Mouse (Mus musculus) intestine, embryonic 16.5 days (tissue): ENCODE measurements around the gene Prss35. TPM values are rescaled to one million over a fixed set of nuclear protein-coding genes. Genes with fewer than 3 reads are reported as not detected.
A peak's percentile ranks its signal among the peaks of the same experiment; 100 is the strongest.

Experiments used
- ATAC-seq: fragments of 200-750 bp; cut with Nextera tagmentation; 2 replicates; pipeline ENCODE4 v1.8.0; 2017; ENCODE audit warnings: moderate TSS enrichment, moderate library complexity
- H3K27ac ChIP-seq: fragments of 300-500 bp; sonication (generic); 2 replicates; pipeline ENCODE4 v1.5.1; 2014; ENCODE audit warnings: mild to moderate bottlenecking, low read length
- H3K27me3 ChIP-seq: fragments of 300-500 bp; sonication (generic); replicated peaks from 2 replicates; pipeline ENCODE4 v1.6.1; 2014; ENCODE audit warnings: low read length, control low read depth, mixed read lengths; ENCODE audit not compliant: control insufficient read depth, insufficient read depth
- H3K36me3 ChIP-seq: fragments of 300-500 bp; sonication (generic); 2 replicates; pipeline ENCODE4 v1.6.1; 2014; ENCODE audit warnings: low read length, control low read depth; ENCODE audit not compliant: control insufficient read depth, insufficient read depth
- H3K4me1 ChIP-seq: fragments of 300-500 bp; sonication (generic); 2 replicates; pipeline ENCODE4 v1.6.1; 2014; ENCODE audit warnings: low read length, control low read depth, mixed read lengths; ENCODE audit not compliant: control insufficient read depth, insufficient read depth
- H3K4me2 ChIP-seq: fragments of 300-500 bp; sonication (generic); 2 replicates; pipeline ENCODE4 v1.6.1; 2014; ENCODE audit warnings: low read depth, low read length, control low read depth
- H3K4me3 ChIP-seq: fragments of 300-500 bp; sonication (generic); 2 replicates; pipeline ENCODE4 v1.5.1; 2014; ENCODE audit warnings: mild to moderate bottlenecking, low read length
- H3K9ac ChIP-seq: fragments of 300-500 bp; sonication (generic); 2 replicates; pipeline ENCODE4 v1.6.1; 2014; ENCODE audit warnings: low read depth, low read length
- H3K9me3 ChIP-seq: fragments of 300-500 bp; sonication (generic); 2 replicates; pipeline ENCODE4 v1.6.1; 2016; ENCODE audit warnings: low read length, control low read depth; ENCODE audit not compliant: control insufficient read depth
- WGBS: fragments of 180-500 bp; shearing (Covaris S2); extraction: QIAGEN DNeasy Blood & Tissue Kit; methylation state at CpG from one replicate; pipeline ENCODE4 v1.1.7; 2014; 5-methylcytosine and 5-hydroxymethylcytosine counted together
- polyA plus RNA-seq: library from polyadenylated mRNA; unstranded; fragments of >200 nt; fragmentation: Nextera tagmentation; extraction: Ambion mirVana; gene quantifications from 2 replicates; pipeline ENCODE4 v1.2.1, GENCODE M21; 2015

Prss35 gene
- polyA plus RNA-seq, 1 experiment from 2014 or later, result 15.2 TPM

DNA sequence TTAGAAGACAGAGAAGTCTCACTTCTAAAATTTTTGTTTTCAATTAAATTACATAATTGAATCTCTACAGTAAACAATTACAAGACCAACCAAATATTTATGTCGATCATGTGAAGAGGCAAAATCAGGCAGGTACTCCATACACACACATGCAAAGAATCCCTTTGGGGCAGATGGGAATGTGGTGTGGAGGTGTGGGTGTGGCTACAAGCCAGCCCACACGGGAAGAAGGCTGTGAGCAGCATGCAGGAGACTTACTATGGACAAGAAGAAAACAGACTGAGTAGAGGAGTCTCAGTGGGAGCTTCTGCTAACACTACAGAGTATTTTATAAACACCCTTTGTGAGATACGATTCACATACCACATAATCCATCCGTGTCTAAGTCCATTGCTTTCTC, 34.8 kb downstream of the Prss35 start:
- no peak overlapping the region for H3K9ac ChIP-seq
- no peaks in the 10 kb centered on the region for H3K27me3 ChIP-seq
- no peaks in the 10 kb centered on the region; the same call in 1 of the 2 replicates for H3K4me1 ChIP-seq
- no peak for ATAC-seq
- WGBS, result 67% methylated on average over 4 of the region's 4 CpGs
- no peak overlapping the region for H3K4me3 ChIP-seq
- H3K4me2 ChIP-seq, result no peak overlapping the region
- H3K9me3 ChIP-seq, result no peaks in the 10 kb centered on the region
- H3K27ac ChIP-seq, result no peak overlapping the region
- H3K36me3 ChIP-seq, result no peaks in the 10 kb centered on the region

DNA sequence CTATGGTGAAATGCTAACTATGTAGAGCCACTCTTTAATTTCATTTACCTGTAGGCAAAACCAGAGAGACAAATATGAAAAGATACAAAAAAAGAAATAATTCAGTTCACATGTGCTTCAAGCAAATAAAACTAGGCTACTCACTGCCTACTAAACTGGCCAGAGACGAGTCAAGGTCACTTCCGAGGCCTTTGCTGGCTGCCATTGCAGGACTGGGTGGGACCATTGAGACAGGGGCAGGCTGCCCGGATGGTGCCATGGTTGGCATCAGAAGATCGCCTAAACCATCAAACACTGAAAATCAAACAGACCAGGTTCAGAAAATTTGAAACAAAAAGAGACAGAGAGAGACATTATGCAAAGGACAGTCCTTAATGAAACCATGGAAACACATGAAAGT, 38.0 kb downstream of the Prss35 start:
- Histone ChIP-seq H3K9ac (no peak overlapping the region), H3K4me3 (no peak overlapping the region), H3K27me3 (no peaks in the 10 kb centered on the region), H3K36me3 (no peaks in the 10 kb centered on the region), H3K4me2 (no peak overlapping the region), H3K4me1 (no peaks in the 10 kb centered on the region; the same call in 1 of the 2 replicates), H3K9me3 (no peaks in the 10 kb centered on the region), H3K27ac (no peak overlapping the region)
- no peak for ATAC-seq
- 88% methylated on average over 4 of the region's 4 CpGs for WGBS

DNA sequence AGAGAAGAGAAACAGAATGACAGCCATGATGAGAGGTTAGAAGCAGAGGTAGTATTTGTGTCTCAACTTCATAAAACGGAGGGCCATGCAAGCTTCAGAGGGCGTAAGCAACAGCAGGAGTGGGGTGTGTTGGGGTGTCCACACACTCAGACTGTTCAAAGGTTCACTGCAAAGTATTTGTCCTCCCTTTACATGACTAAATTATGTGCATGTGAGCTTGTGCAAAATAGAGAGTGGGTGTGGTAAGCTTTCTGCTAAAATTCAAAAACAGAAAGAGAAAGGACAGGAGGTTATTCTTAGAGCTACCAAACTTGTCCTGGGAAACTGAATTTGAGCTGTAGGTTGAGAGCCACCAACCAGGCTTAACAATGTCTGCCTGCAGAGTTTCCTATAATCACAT, 39.4 kb downstream of the Prss35 start:
- 89% methylated on average over 2 of the region's 2 CpGs for WGBS
- no peak for ATAC-seq
- H3K36me3 ChIP-seq, result no peaks in the 10 kb centered on the region

DNA sequence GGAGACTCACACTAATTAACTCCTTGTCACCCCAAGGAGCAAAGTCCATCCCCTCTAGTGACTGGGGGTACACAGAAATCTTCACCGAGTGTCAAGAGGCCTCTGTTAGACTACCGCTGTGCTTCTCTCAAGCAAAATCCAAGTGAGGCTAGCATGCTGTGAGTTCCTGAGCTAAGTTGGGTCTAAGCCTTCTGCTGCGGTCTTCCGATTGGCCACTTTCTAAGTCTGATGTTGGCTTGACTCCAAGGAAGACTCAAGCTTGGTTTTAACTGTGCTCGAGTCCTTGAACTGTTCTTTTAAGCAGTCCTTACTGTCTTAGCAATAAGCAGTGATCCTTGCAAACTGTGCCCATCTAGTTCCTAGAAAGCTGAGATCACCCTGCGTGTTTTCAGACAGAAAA, 45.7 kb downstream of the Prss35 start:
- ATAC-seq, result no peak
- WGBS, result 68% methylated on average over 6 of the region's 6 CpGs
- H3K9ac ChIP-seq, result no peak overlapping the region

More for the DNA sequence above, 39.4 kb downstream of the Prss35 start:
- H3K4me1 ChIP-seq, result no peaks in the 10 kb centered on the region
- H3K9me3 ChIP-seq, result no peaks in the 10 kb centered on the region
- H3K4me2 ChIP-seq, result no peak overlapping the region
- no peak overlapping the region for H3K9ac ChIP-seq
- H3K4me3 ChIP-seq, result no peak overlapping the region
- no peak overlapping the region for H3K27ac ChIP-seq
- H3K27me3 ChIP-seq, result no peaks in the 10 kb centered on the region

DNA sequence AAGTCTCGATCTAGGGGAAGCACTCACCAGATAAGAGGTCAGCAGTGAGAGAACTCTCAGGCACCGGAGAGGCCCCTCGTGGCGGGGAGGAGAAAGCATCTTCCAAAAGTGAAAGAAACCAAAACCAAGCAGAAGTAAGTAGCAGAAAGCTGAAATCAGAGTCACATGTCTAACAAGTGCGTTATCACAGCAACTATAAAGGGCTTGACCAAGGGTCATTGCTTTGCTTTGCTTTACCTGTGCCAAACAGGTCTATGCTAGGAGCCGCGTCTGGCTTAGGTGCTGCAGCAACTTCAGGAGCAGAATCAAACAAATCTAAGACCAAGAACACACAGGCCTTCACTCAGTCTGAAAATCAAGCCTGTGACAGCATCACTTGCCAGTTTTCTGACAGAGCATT, 48.5 kb downstream of the Prss35 start:
- peak; percentile 90 for ATAC-seq
- 63% methylated on average over 7 of the region's 7 CpGs for WGBS

More for the DNA sequence above, 45.7 kb downstream of the Prss35 start:
- Histone ChIP-seq H3K27me3 (no peaks in the 10 kb centered on the region), H3K27ac (no peak overlapping the region), H3K9me3 (no peaks in the 10 kb centered on the region), H3K36me3 (no peaks in the 10 kb centered on the region), H3K4me3 (no peak overlapping the region), H3K4me2 (no peak overlapping the region), H3K4me1 (no peaks in the 10 kb centered on the region)

DNA sequence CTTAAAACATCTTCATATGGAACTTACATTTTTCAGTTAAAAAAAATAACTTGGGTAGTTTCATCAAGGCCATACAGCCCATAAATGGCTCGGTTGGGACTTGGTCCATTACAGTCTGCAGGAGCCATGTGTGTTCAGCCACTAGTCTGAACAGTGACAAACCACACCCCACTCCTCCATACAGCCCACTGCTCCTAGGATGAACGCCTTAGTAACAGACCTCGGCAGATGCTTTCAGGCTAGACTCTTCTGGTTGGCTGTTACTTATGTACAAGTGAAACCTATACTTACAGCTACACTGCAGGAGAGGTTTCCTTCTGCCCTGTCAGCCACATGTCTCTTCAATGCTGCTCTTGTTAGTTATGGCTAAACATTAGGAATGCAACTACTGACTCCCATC, 51.8 kb downstream of the Prss35 start:
- H3K27me3 ChIP-seq, result no peaks in the 10 kb centered on the region
- no peak overlapping the region for H3K4me2 ChIP-seq
- no peak overlapping the region for H3K9ac ChIP-seq
- no peak for ATAC-seq
- no peaks in the 10 kb centered on the region for H3K4me1 ChIP-seq
- WGBS, result 56% methylated on average over 3 of the region's 3 CpGs
- H3K4me3 ChIP-seq, result no peak overlapping the region
- no peaks in the 10 kb centered on the region for H3K36me3 ChIP-seq
- no peaks in the 10 kb centered on the region for H3K9me3 ChIP-seq
- H3K27ac ChIP-seq, result no peak overlapping the region

More for the DNA sequence above, 48.5 kb downstream of the Prss35 start:
- Histone ChIP-seq H3K27ac (peak overlapping the region; percentile 5; the same call in 1 of the 2 replicates), H3K4me2 (no peak overlapping the region), H3K9me3 (no peaks in the 10 kb centered on the region), H3K36me3 (no peaks in the 10 kb centered on the region), H3K27me3 (no peaks in the 10 kb centered on the region), H3K9ac (no peak overlapping the region), H3K4me3 (no peak overlapping the region), H3K4me1 (no peaks in the 10 kb centered on the region)

DNA sequence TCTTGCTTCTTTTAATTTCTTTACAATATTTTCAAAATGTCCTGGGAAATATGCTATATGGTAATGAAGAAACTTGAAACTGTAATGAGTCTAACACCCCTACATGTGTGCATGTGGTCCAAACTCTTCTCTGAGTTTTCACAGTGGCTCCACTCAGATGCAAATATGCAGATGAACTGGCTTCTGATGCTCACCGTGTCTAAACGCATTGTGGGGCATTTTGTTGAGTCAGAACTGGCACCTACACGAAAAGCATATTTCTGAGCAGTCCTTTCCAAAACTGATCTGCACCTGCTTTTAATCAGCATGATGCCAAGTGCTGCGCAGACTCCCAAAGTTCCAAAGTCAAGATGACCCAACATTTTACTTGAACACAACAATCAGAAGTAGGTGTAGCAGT, 54.1 kb downstream of the Prss35 start:
- 82% methylated on average over 4 of the region's 4 CpGs for WGBS
- Histone ChIP-seq H3K9ac (no peak overlapping the region), H3K4me3 (no peak overlapping the region), H3K27ac (no peak overlapping the region), H3K9me3 (no peaks in the 10 kb centered on the region), H3K27me3 (no peaks in the 10 kb centered on the region), H3K4me1 (no peaks in the 10 kb centered on the region), H3K36me3 (no peaks in the 10 kb centered on the region), H3K4me2 (no peak overlapping the region)
- no peak for ATAC-seq

DNA sequence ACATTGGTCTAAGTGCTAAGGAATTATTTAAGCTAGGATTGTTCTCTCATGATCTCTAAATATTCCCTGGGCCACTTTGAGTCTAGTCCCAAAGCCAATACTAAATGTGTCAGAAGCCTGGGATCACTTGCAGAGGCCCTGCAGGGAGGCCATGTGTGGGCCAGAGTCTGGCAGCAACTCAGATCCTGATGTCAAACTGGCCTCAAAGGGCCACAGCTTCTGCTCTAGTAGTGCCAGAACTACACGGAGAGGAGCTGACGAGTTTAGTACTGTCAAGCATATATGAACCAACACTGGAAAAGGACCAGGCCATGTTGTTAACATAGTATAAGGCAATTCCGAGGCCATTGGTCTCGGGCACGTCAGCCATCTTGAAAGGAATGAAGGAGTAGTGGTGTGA, 54.7 kb downstream of the Prss35 start:
- H3K9ac ChIP-seq, result no peak overlapping the region
- H3K27ac ChIP-seq, result no peak overlapping the region
- no peaks in the 10 kb centered on the region for H3K27me3 ChIP-seq
- no peaks in the 10 kb centered on the region for H3K4me1 ChIP-seq
- ATAC-seq, result no peak
- no peaks in the 10 kb centered on the region for H3K9me3 ChIP-seq
- H3K4me2 ChIP-seq, result no peak overlapping the region
- WGBS, result 91% methylated on average over 5 of the region's 5 CpGs
- no peak overlapping the region for H3K4me3 ChIP-seq
- no peaks in the 10 kb centered on the region for H3K36me3 ChIP-seq

DNA sequence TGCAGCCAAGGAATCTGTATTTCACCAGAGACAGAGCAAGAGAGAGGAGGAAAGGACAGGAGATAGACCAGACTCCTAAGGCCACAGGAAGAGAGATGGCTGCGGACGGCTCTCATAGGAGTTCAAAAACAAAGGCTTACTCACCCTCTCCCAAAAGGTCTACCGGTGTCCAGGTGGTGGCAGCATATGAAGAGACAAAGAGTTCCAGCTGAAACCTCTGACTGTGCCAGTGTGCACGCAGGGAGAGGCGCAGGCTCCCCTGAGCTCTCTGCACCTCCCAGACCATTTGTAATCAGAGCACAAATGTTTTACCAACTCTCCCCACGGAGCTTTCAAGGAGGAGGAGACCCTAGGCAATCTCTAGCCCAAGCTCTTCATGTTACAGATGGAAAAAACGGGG, 55.2 kb downstream of the Prss35 start:
- H3K4me1 ChIP-seq, result no peaks in the 10 kb centered on the region
- no peak for ATAC-seq
- WGBS, result 50% methylated on average over 7 of the region's 7 CpGs
- H3K4me2 ChIP-seq, result no peak overlapping the region
- H3K27ac ChIP-seq, result no peak overlapping the region
- H3K36me3 ChIP-seq, result no peaks in the 10 kb centered on the region
- H3K9me3 ChIP-seq, result no peaks in the 10 kb centered on the region
- no peak overlapping the region for H3K9ac ChIP-seq
- no peak overlapping the region for H3K4me3 ChIP-seq
- no peaks in the 10 kb centered on the region for H3K27me3 ChIP-seq

DNA sequence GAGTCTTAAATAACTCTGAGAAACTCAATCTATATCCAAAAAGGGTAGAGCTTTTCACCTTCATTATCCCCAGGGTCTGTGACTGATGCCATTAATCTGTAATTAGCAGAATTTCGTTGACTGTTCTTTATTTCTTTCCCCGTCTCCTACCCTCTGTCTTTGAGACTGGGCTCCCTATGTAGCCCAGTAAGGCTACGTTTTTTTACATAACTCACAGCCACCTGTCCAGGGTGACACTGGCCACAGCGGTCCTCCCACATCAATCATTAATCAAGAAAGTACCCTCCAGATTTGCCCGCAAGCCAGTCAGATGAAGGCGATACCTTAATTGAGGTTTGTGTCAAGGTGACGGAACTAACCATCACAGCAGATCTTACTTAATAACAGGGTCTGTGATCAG, 55.6 kb downstream of the Prss35 start:
- 73% methylated on average over 7 of the region's 7 CpGs for WGBS
- Histone ChIP-seq H3K4me1 (no peaks in the 10 kb centered on the region), H3K4me3 (no peak overlapping the region), H3K9me3 (no peaks in the 10 kb centered on the region), H3K27ac (no peak overlapping the region), H3K36me3 (no peaks in the 10 kb centered on the region), H3K27me3 (no peaks in the 10 kb centered on the region), H3K4me2 (no peak overlapping the region), H3K9ac (no peak overlapping the region)
- ATAC-seq, result no peak
